Mouse (Mus musculus) ES-CJ7 (cell line): Measurements from ENCODE around the gene Vps11.
"Not testable (repeated sequence)": the region's sequence is repeated elsewhere in the genome, so short reads cannot be mapped to it uniquely, and the experiment has no call there.

Source experiments
- DNase-seq: peaks from one replicate; pipeline ENCODE4 v3.0.0; 2011; ENCODE audit warnings: low read depth, low spot score

Vps11 gene

DNA sequence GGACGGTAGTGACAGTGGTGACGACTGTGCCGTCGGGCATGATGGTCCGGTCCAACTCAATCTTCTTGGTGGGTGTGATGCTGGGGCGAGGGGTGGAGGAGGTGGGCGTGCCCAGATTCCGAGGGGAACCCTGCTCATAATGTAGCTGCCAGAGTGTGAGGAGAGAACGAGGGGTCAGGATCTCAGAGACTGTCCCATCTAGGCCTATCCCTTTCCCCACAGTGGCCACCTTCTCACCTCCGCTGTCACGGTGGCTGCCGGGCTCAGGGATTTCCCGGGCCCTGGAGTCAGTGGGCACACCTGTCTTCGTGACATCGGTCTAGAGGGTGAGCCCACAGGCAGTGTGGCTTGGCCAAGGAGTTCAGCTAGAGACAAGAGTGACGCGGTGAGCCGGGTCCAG lies 46.6 kb downstream of the Vps11 start:
- no peak for DNase-seq

GRCm38 (mm10) chr9:44314257-44314547 lies 47.3 kb downstream of the Vps11 start:
- no peak for DNase-seq

- no peak for DNase-seq
Measured at GRCm38 (mm10) chr9:44313476-44314256, 47.8 kb downstream of the Vps11 start.

- peak; percentile 89 for DNase-seq
Measured at GRCm38 (mm10) chr9:44311136-44312134, 50.0 kb downstream of the Vps11 start.

DNA sequence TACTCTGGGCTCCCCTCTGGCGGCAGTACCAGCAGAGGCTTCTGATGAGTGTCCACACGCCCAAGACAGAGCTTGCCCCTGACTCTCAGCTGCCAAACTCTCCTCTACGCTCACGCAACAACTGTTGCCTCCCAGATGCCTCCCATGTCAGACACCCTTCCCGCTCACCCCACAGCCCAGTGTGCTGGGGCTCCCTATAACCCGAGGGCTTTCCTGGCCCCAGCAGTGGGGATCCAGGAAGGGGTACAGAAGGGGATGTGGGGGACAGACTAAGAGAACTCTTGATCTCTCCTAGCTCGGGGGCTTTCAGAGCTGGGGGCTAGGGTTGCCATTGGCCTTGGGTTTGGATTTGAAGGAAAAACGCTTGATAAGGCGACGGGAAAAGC lies 50.7 kb downstream of the Vps11 start:
- no peak for DNase-seq

GRCm38 (mm10) chr9:44309756-44310155 lies 51.7 kb downstream of the Vps11 start:
- DNase-seq = peak; percentile 59

DNA sequence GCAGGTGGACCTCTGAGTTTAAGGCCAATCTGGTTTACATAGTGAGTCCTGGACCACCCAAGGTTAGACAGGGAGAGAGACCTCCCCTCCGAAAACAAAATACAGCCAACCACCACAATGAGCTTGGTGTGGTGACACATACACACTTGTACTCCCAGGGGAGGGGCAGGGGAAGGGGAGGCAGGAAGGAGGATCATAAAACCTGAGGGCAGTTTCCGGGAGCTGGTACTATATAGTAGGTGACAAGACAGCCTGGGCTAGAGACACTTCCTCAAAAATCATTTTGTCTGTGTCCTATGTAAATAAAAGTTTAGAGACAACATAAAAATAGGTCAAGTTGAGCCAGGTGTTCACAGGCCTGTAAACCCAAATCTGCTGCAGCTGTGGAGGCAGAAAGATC lies 54.2 kb downstream of the Vps11 start:
- DNase-seq = no peak

- no peak for DNase-seq
Measured at GRCm38 (mm10) chr9:44306532-44306931, 54.9 kb downstream of the Vps11 start.

DNA sequence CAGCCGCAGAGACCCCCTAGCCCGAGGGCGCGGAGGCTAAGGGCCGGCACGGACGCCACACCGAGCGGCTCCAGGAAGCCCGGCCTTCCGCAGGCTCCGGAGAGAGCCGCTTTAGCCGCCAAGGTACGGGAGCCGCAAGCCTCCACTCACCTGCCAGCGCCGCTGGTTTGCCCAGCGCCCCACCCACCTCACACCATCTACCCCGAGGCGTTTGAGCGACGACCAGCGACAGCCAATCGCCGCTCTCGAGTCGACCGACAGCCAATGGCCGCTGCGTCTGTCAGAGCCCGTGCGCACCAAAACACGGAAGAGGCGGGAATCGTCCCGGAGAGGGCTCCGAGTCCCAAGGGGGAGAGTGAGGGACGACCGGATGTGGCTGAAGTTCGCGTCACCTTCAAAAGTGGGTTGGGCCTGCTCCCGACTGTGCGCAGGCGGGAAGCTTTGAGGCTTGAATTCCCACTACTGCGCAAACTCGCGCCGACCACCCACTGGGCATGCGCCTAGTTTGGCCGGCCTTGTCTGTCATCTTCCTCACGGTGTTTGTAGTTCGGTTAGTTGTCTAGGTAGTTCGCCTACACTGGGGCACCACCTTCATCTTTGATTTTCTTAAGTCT lies 55.9 kb downstream of the Vps11 start, which contains the start of gene Hinfp:
Hinfp (minus strand) TSS at position 206 of the 614 bp plus-strand sequence.
- peak; percentile 99 for DNase-seq

DNA sequence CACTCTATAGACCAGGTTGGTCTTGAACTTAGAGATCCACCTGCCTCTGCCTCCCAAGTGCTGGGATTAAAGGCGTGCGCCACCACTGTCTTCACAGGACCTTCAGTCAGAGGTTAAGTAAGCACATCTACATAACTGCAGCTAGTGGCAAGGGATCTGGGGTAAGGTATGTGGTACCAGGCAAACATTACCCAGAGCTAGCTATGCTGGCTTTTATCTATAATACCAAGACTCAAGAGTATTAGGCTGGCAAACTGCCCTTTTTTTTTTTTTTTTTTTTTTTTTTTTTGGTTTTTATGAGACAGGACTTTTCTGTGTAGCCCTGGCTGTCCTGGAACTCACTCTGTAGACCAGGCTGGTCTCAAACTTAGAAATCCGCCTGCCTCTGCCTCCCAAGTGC lies 61.5 kb downstream of the Vps11 start:
- not testable (repeated sequence) for DNase-seq
